Mouse (Mus musculus): ENCODE results near the gene Tnks1bp1.

Gene Tnks1bp1

DNA sequence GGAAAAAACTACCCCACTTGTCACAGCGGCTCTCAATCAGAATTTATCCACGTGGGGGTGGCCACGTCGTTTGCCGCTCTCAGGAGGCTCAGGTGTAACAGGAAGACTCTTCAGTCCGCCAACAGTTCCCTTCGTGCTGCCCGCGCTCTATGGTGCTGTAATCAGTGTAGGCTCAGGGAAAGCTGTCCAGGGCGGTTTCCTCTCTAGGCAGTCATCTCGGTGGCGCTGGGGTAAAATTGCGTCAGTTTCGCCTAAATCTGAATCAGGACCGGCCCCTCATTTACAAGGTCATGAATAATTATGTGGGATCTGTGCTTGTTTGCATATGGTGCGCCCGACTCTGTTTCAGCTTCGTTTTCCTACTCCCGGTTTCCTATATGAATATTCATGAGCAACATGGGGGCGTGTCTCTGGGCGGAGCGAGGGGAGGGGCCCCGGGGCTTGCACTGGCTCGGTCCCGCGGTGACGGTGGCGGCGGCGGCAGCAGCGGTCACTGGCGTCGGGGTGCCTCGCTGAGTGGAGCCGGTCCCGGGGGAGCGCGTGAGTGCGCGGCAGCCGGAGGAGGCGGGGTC lies at the start of gene Tnks1bp1:
Gene Tnks1bp1, plus strand, starts transcription at position 427 of the 572 bp plus-strand sequence.
- peak; percentile 95 for DNase-seq (ENCODE audit: low spot score)

DNA sequence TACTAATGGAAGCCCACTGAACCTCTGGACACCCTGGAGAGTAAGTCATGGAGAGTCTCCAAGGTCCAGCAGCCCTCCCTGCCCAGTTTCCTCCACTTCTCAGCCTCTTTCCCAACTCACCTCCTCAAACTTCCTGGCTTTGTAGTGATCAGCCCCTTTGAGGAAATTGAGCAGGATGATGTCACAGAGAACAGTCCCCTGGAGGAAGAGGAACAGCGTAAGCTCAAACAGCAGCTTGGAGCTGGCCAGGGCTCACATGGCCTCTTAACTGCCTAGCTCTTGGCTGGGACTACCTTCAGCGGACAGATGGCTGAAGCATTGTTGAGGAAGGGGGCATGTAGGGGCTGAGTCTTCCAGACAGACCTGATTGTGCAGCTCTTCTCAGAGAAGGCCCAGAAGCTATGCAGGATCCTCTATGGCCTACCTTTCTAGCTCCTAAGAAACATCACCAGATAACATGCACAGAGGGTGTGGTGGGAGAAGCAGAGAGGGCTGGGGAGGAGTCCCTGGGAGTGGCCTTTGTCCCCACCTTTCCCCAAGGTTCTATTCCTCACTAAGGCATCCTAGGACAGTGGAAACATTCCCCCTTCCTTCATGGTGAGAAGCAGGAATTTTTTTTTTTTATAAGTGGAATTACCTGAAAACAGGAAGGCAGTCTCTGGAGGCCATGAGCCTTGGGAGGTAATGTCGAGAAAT lies 48.2 kb upstream of the Tnks1bp1 start:
- DNase-seq (ENCODE audit: low spot score) = no peak

DNA sequence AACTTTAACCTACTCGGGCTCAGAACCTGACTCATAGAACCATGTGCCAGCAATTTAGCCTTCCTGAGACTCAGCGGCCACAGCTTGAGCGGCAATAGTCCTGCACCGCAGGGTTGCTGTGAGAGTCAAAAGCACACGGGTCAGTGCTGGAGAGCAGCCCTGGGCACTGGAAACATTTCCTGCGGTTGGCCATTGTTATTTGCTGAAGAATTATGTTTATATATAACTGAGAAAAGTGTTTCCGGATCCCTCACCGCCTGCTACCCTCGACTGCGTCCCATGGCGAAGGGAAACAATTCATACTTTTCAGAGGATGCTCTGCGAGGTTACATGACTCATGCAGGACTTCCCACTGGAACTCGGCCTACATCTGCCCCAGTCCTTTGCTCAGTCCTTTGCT lies 46.3 kb upstream of the Tnks1bp1 start:
- no peak for DNase-seq (ENCODE audit: low spot score)

DNA sequence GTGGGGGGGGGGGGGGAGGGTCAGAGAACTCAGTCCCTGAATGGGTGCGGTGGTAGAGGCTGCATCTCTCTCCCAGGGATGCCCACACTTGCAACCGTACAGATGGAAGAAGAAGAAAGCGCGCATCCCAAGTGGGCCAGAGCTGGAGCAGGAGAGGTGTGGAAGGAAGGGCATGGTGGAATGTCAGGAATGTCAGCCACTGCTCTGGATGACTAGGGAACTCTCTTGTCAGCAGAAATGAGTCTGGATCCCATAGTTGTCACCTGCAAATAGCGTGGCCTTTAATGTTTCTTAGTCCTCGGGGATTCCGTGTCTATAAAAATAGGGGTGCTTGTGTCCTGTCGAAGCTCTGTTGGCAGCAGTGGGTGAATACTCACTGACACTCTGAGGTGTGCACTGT lies 45.2 kb upstream of the Tnks1bp1 start:
- no peak for DNase-seq (ENCODE audit: low spot score)

DNA sequence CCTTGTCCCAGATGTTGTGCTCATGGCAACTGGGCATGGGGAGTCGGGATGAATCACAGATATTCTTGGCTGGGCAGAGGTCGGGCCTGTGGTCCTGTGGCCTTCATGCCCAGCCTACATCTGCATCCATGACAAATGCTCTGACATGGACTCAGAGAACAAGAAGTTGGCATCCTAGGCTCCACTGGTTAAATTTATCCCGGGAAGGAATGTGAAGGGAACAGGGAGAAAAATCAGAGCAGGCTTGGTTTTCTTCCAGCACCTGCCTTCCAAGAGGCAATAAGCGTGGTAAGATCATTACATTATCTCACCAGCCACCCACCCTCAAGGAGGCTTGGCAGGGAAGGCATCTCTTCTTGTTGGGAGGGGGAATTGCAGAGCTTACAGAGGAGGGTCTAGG lies 43.5 kb upstream of the Tnks1bp1 start:
- DNase-seq (ENCODE audit: low spot score) = no peak

DNA sequence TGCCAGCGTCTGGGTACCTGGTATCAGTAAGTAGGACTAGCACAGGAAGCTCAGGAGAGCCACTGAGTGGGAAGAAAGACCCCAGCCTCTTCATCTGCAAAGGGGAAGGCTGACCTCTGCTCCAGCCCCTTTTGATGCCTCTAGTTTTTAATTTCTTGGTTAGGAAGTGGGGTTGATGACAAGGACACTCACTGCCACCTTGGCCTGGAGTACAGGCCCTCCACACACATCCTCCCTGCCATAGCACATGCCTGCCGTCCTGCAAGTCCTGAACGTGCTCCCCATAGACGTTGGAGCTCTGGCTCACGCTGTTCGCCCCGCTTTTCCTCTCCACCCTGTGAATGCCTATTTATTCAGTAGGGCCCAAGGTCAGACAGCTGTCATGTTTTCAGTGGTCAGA lies 41.2 kb upstream of the Tnks1bp1 start:
- no peak for DNase-seq (ENCODE audit: low spot score)

DNA sequence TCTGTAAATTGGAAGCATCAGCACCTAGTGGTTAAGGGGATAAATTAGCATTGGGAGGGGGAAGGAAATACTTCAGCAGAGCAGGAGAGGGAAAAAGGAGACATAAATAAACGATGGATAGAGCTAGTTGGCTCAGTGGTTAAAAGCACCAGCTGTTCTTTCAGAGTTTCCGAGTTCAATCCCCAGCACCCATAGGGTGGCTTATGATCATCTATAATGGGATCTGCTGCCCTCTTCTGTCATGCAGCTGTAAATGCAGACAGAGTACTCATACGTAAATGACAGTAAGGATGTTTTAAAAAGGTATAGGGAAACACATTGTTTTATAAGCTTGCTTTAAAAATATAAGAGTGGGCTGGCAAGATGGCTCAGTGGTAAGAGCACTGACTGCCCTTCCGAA lies 40.1 kb upstream of the Tnks1bp1 start:
- peak; percentile 61 for DNase-seq (ENCODE audit: low spot score)

DNA sequence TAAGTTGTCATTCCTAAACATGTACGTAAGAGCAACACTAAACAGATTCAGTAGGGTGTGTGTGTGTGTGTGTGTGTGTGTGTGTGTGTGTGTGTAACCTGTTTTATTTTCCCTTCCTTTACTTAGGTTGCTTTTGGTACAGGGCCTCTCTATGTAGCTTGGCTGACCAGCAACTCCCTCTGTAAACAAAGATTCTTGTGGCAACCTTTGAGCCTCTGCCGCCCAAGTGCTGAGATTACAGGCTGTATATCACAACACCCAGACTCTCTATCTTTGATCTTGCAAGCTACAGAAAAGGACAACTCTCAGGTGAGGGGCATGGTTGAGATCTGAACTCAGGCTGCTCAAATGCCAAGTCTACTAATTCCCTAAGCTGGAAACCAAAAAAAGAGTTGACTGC lies 38.6 kb upstream of the Tnks1bp1 start:
- DNase-seq (ENCODE audit: low spot score) = no peak

DNA sequence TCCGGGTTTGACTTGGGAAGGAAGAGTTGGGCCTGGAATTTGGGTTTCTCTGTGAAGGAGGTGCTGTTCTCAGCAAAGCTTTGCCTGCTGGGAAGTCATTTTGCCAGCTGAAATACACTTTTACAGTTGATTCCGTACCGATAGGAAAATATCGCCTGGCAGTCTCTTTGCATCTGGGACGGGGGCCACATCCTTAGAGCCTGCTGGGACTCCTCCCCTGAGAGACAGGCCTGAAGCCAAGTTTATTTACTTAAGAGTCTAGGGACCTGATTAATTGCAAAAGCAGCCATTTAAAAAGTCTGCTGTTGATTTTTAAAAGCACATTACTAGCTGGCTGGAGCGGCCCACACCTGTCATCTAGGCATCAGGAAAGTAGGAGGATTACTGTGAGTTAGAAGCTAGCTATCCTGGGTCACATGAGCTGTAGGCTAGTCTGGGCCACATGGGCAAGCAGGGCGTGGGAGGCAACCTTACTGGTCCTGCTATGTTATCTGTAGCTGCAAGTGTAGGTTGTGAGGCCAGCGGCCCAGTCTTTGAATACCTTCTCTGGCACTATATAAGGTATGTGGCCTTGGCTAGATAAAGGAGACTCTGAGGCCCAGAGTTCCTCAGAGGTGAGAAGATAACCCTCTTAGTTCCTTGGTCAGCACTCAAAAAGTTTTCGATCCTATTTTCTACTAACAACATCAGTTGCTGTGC lies 35.8 kb upstream of the Tnks1bp1 start:
- DNase-seq (ENCODE audit: low spot score) = peak; percentile 31

DNA sequence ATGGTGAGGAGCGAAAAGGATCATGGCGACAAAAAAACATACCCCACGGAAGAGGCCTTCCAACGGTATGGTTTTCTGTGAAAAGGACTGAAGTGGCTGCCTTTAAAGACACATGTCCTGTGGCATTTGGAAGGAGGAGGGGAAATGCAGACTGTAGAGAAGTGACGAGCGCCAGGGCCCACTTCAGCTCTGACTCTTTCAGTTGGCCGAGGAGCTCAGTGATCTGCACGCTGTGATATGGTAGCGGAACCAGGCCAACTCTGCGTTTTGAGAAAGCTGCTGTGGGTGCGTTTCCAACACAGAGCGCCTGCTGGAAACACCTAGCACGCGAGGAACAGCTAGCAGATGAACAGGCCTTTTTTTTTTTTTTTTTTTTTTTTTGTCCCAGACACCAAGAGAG lies 35.1 kb upstream of the Tnks1bp1 start:
- no peak for DNase-seq (ENCODE audit: low spot score)

DNA sequence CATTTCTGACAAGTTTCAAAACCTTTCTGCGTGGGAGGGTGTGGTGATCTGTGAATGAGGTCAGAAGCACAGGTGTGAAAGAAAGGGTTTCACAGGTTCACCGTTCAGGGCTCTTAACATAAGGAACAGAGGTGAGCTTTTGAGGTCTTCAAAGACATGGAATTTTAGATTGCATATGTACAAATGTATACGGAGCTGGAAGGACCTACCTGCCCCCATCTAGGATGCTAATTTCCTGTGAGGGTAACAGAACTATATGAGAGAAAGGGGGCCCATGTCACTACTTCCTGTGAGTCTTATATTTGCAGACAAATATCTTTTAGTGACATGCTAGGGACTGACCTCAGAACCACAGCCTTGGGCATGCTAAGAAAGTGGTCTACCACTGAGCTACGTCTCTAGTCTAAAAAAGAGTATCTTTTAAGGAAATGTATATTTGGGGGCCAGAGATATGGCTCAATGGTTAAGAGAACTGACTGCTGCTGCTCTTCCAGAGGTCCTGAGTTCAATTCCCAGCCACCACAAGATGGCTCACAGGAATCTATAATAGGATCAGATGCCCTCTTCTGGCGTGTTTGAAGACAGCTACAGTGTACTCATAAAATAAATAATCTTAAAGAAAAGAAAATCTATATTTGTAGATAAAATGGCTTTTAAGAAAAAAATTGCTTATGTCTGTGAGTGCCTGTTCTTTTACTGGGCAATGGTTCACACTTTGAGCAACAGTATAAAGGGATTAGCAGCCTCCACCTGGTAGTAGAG lies 33.8 kb upstream of the Tnks1bp1 start:
- DNase-seq (ENCODE audit: low spot score) = no peak

DNA sequence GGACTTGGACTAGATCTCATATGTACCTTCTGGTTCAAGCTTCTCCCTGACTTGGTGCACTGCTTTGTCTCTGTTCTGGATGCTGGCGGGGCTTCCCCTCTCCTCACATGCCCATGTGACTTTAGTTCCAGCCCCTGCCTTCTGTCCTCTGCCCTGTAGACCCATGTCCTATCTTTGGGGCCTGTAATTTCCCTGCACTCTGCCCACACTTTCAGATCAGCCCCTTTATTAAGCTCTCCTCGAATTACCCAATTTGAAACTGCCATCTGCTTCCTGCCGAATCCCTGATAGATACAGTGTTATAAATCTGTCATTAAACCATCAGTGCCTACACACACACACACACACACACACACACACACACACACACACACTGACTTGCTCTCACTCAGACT lies 33.2 kb upstream of the Tnks1bp1 start:
- DNase-seq (ENCODE audit: low spot score) = no peak

DNA sequence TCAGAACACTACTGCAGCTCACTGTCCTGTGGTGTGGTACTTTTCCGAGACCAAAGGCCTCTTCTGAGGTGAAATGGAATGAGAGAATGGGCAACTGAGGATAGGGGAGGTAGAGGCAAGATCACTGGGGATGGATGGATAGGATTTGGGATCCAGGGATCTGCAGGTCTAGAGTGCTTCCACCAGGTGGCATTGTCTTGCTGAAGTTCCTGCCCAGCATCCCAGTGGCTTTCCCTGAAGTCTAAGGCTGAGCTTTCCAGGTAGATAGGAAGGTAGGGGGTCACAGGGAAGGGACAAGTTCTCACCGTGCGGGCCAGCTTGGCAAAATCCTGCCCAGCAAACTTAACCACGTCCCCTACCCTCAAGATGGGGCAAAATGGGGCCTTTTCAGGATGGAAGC lies 25.8 kb upstream of the Tnks1bp1 start:
- peak; percentile 53 for DNase-seq (ENCODE audit: low spot score)

DNA sequence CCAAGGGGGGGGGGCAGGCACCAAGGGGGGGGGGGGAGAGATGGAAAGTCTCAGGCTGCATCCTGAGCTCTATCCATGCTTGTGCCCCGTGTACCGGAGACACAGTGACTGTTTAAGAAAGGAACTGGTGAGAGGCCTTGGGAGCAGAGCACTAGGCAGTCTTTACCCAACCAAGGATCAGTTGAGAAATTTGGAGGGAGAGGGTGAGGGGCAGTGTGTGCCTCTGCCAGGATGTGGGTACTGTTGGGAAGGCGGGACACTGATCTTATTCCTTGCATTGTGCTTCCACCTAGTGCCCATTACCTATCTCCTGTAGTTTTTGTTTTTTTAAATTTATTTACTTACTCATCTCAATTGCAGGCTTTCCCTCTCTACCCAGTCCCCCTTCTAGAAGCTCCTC lies 21.6 kb upstream of the Tnks1bp1 start:
- no peak for DNase-seq (ENCODE audit: low spot score)

DNA sequence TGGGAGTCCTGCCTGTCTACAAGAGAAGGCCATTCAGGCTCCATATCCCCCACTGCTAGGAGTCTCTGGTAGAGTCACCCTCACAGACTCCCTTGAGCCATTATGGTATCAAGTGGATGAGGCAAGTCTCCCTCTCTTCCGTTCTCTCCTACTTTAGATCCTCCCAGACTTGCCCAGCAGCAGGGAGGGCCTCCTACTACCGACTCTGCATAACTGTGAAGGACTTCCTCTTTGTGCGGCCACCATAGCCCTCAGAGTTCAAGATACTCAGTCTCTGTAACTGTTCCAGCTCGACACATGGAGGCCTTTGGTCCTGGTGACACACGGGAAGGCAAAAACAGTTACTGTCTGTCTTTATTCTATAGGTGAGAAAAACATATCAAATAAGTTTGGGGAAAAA lies 20.5 kb upstream of the Tnks1bp1 start:
- no peak for DNase-seq (ENCODE audit: low spot score)

DNA sequence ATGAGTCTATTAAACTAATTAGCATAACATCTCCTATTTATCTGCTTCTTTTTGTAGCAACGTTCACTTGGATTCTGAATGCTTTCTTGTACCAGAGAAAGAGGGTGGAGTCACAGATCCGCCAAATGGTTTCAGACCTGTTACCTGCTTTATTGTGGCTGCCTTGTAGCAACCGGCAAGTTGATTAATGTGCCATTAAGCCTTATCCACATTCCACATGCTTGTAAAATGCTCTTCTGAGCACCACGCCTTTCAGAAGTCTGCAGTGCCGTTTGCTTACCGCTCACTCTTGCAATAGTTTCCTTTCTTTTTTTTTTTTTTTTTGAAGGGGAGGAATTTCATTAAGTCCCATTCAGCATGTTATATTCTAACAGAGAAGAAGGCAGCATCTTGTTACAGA lies 17.9 kb upstream of the Tnks1bp1 start:
- DNase-seq (ENCODE audit: low spot score) = no peak

DNA sequence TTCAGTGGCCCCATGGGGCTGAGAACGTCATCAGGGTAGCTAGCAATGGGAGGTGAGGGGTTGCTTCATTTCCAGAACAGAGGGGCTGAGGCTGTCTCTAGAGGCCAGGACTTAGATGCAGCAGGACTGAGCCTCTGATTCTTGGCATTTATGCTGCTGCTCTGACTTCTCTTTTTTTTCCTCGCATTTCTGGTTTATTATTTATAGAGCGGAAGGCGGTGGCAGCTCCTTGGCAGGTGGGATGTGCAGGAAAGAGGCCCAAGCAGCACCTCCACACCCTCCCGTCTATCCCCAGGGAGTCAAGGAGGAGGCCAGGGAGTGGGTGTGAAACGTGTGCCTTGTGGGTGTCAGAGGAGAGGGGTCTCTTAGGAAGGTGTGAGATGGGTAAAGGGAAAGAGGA lies 16.8 kb upstream of the Tnks1bp1 start:
- DNase-seq (ENCODE audit: low spot score) = no peak

DNA sequence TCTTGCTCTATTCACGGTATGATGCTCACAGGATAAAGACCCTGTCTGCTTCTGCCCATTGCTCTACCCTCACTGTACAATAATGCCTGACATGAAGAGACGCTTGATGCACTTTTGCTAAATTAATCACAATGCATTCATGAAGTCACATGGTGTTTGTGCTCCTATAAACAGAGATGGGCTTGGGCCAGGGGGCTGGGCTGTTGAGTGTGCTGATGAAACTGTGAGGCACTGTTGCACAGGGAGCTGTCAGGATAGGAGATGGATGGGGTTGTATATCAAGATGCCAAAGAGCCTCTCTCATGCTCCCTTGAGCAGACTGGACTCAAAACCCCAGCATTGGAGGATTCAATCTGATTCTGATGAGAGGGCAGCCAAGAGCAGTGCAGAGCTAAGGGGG lies 14.7 kb upstream of the Tnks1bp1 start:
- DNase-seq (ENCODE audit: low spot score) = no peak

DNA sequence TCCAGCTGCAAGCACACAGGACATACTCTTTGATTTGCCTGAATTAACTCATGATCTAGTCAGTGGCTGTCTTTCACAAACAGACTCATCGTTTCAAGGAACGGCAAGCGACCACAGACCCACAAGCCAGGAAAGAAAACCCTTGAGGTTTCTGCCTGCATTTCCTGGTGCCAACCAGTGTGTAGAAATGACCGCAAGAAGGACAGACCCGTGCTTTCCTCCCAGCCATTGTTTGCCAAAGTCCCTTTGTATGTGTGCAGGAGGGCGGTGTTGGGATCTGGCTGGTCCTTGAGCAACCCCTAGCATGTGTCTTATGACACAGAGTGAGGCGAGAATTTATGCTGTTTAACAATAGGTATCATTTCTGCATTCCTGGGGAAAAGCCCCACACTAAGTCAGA lies 13.7 kb upstream of the Tnks1bp1 start:
- no peak for DNase-seq (ENCODE audit: low spot score)

DNA sequence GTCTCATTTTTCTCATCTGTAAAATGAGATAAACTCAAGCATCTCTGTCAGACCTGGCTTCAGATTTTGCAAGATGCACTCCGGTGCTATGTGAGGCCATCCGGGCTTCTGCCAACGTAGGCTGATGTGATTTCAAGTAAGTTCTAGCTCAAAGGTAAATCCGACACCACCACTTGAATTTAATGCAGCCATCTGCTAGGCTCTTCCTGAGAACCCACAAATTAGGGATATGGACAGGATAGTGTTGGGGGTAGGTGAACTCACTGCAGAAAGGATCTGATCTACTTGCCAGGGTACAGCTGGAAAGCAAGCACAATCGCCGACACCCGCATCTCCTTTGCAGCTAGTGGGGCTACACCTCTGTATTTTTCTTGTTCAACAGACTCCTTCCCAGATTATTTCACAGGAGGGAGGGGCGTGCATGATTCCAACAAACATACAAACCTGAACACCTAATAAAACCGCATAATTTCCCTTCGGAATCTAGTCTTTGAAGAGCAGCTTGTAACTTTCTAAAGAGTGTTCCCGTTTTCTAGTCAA lies 11.2 kb upstream of the Tnks1bp1 start:
- DNase-seq (ENCODE audit: low spot score) = no peak

DNA sequence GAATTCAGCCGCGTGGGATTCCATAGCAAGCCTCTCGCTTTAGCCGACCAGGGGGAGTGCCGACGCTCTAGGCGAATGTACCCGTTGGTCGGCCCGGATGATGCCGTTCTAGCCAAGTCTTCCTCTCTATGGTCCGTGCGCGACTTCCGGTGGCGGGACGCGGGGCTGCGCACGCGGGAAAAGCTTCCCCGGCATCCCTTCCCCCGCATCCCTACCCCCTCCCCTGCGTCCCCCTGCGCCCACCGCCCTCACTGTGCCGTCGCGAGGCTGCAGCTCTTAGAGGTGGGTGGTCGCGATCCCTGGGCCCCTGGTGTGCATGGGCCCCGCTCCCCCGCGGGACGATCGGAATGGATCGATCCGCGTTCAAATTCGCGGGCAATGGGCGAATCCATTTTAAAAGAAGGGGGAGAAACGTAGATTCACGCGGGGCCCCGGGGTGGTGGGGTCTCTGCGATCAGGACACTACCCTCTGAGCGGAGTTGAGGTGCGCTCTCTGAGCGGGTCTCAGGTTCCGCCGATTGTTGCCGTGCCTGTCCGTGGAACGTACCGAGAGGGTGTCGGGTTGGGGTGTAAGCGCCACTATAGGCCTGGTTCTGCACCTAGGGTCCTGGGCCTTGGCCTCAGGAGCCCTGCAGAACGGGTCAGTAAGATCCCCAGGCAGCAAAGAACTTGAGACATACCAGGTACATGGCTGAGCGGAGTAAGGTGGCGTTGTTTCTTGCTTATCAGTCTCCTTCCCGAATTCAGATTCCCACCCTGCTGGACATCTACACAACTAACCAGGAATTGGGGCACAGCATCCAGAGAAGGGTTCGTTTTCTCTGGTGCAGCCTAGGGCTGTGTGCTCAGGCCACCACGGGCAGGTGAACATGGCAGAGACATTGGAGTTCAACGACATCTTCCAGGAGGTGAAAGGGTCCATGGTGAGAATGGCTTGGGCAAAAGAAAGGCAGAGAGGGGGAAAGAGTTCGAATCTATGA lies 10.5 kb upstream of the Tnks1bp1 start, which contains the start of the genes Ssrp1 and P2rx3:
Gene Ssrp1, plus strand, starts transcription at position 188 of the 980 bp plus-strand sequence.
Gene P2rx3, minus strand, starts transcription at position 416 of the 980 bp plus-strand sequence.
- DNase-seq (ENCODE audit: low spot score) = peak; percentile 95

All from embryo, embryonic 10.5 days (tissue).